Mouse (Mus musculus): Measurements from ENCODE around the gene Macrod1. TPM values are rescaled to one million over a fixed set of nuclear protein-coding genes. Genes with fewer than 3 reads are reported as not detected.
A peak's percentile ranks its signal among the peaks of the same experiment; 100 is the strongest.

Gene Macrod1
- polyA plus RNA-seq, 1 experiment from 2014 or later, result 3.3 TPM

GRCm38 (mm10) chr19:7089842-7090251 is 33.2 kb downstream of the Macrod1 start:
- peaks cover 74% of the 10 kb centered on the region for H3K4me1 ChIP-seq
- no peak overlapping the region for H3K4me3 ChIP-seq
- H3K9me3 ChIP-seq, result no peaks in the 10 kb centered on the region
- peaks cover 77% of the 10 kb centered on the region for H3K27me3 ChIP-seq
- H3K9ac ChIP-seq (replicated peaks), result no peak overlapping the region
- H3K27ac ChIP-seq (replicated peaks), result peak overlapping the region; percentile 64
- H3K36me3 ChIP-seq, result no peaks in the 10 kb centered on the region
- no peak overlapping the region for H3K4me2 ChIP-seq (replicated peaks)
- no peak for ATAC-seq (ENCODE audit: low FRiP score, low read depth)
- 28% methylated on average over 7 of the region's 7 CpGs for WGBS

GRCm38 (mm10) chr19:7090369-7091064 is 33.9 kb downstream of the Macrod1 start:
- Histone ChIP-seq H3K4me2 (replicated peaks) (no peak overlapping the region), H3K9ac (replicated peaks) (no peak overlapping the region), H3K4me1 (peaks cover 68% of the 10 kb centered on the region)

DNA sequence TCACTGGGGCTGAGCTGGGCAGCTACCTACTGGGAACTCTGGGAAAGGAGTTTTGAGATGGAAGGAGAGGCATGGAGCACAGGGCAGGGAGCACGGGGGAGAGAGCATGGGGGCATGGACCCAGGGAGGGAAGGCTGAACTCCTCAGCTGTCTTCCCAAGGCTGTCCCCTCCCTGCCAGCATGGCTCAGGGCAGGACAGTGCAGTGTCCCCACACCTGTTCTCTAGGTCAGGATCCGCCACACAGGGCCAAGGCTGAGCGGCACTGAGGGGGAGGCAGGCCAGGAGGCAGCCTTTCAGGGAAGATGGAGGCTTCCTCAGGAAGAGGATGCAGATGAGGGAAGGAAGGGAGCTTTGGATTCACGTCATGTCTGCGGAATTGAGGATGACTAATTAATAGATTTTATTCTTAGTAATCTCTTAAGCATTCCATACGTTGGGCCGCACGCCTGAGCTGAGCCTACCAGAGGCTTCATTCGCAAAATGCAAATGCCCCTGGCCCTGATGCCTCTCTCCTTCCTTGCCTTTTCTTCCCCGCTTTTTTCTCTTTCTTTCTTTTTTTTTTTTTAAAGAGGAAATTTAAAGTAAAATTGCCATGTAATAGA is 34.9 kb downstream of the Macrod1 start:
- Histone ChIP-seq H3K9me3 (no peaks in the 10 kb centered on the region), H3K27me3 (peaks cover 77% of the 10 kb centered on the region), H3K4me1 (peaks cover 68% of the 10 kb centered on the region), H3K36me3 (no peaks in the 10 kb centered on the region), H3K4me2 (replicated peaks) (no peak overlapping the region), H3K9ac (replicated peaks) (no peak overlapping the region), H3K4me3 (no peak overlapping the region), H3K27ac (replicated peaks) (peak overlapping the region; percentile 71)
- WGBS, result 33% methylated on average over 10 of the region's 10 CpGs
- ATAC-seq (ENCODE audit: low FRiP score, low read depth), result peak; percentile 32; the same call in 1 of the 2 replicates

More at GRCm38 (mm10) chr19:7090369-7091064, 33.9 kb downstream of the Macrod1 start:
- no peaks in the 10 kb centered on the region for H3K9me3 ChIP-seq
- ATAC-seq (ENCODE audit: low FRiP score, low read depth), result no peak
- WGBS, result 11% methylated on average over 10 of the region's 10 CpGs
- H3K36me3 ChIP-seq, result no peaks in the 10 kb centered on the region
- no peak overlapping the region for H3K4me3 ChIP-seq
- peaks cover 77% of the 10 kb centered on the region for H3K27me3 ChIP-seq
- H3K27ac ChIP-seq (replicated peaks), result peak overlapping the region; percentile 71

DNA sequence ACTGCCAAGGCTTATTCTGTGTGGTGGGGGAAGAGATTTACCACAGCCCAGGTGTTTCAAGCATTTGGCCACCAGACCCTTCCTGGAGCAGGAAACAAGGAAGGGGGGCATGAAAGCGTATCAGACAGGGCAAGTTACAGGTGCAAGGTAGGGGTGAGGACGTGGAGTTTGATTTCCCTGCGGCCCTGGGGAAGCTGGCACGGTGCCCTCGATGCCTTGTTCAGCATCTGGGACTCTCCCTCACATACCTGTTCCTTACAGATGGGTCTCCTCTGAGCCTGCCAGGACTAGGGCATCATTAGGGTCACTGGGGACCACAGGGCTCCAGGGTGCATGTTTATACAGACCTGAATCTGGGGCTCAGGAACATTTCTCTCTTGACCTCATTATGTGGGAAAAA is 36.1 kb downstream of the Macrod1 start:
- Histone ChIP-seq H3K36me3 (no peaks in the 10 kb centered on the region), H3K4me1 (peaks cover 62% of the 10 kb centered on the region), H3K27me3 (peaks cover 75% of the 10 kb centered on the region), H3K27ac (replicated peaks) (0 out of 2 replicates have a peak overlapping the region, but pooled peaks have one; percentile 67), H3K9me3 (no peaks in the 10 kb centered on the region), H3K9ac (replicated peaks) (no peak overlapping the region), H3K4me3 (no peak overlapping the region), H3K4me2 (replicated peaks) (no peak overlapping the region)
- ATAC-seq (ENCODE audit: low FRiP score, low read depth), result no peak
- WGBS, result 90% methylated on average over 5 of the region's 5 CpGs

DNA sequence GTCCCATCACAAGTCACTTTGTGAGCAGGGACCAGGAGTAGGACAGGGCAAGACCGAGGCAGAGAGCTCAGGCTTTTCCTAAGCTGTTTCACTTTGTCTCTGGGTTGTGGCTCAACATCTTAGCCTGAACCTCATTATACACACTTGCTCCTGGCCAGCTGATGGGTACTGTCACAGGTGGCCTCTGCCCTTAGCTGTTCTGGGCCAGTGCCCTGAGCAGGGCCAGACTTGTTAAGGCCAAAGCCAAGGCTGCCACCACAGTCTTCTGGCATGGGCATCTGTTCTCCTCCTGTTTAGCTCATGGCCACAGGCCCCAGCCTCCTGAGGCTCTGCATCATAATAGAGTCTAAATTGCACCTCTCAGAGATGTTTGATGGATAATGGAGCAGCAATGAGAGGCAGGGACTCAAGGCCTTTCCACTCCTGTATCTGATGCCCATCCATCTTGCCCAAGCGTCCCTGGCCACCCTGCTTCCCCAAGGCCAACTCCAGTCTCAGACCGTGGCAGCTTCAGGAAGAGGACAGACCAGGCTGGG is 43.1 kb downstream of the Macrod1 start:
- no peak for ATAC-seq (ENCODE audit: low FRiP score, low read depth)
- H3K9ac ChIP-seq (replicated peaks), result no peak overlapping the region
- no peaks in the 10 kb centered on the region for H3K36me3 ChIP-seq
- H3K4me2 ChIP-seq (replicated peaks), result no peak overlapping the region
- H3K4me3 ChIP-seq, result no peak overlapping the region
- H3K27ac ChIP-seq (replicated peaks), result no peak overlapping the region
- peaks cover 71% of the 10 kb centered on the region for H3K27me3 ChIP-seq
- no peaks in the 10 kb centered on the region for H3K9me3 ChIP-seq
- whole genome bisulfite sequencing, result 78% methylated on average over 3 of the region's 3 CpGs
- peaks cover 33% of the 10 kb centered on the region for H3K4me1 ChIP-seq

DNA sequence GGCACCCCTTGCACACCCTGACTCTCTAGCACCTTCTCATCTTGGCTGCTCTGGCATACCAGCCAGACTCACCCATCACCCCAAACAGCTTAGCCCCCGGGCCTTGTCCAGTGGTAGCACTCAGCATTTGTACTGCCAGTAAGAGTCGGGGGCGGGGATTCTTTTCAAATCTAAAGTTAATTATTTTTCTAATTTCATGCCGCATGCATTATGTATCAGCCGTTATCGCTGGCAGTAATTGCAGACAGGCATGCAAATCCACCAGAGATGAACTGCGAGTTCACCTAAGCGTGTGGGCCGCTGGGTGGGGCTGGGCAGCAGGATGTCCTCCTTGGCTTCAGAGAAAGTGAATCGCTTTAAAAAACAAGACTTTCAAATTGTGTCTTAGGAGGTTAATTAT is 45.4 kb downstream of the Macrod1 start:
- H3K9ac ChIP-seq (replicated peaks), result no peak overlapping the region
- H3K27me3 ChIP-seq, result peaks cover 70% of the 10 kb centered on the region
- no peak overlapping the region for H3K4me2 ChIP-seq (replicated peaks)
- peaks cover 49% of the 10 kb centered on the region for H3K4me1 ChIP-seq
- WGBS, result 68% methylated on average over 10 of the region's 10 CpGs
- no peak overlapping the region for H3K4me3 ChIP-seq
- peak overlapping the region; percentile 47; the same call in 1 of the 2 replicates for H3K27ac ChIP-seq (replicated peaks)
- ATAC-seq (ENCODE audit: low FRiP score, low read depth), result no peak
- no peaks in the 10 kb centered on the region for H3K36me3 ChIP-seq
- H3K9me3 ChIP-seq, result no peaks in the 10 kb centered on the region

- Histone ChIP-seq H3K27ac (replicated peaks) (peak overlapping the region; percentile 63), H3K27me3 (peaks cover 69% of the 10 kb centered on the region), H3K9me3 (no peaks in the 10 kb centered on the region), H3K9ac (replicated peaks) (peak overlapping the region; percentile 32; the same call in 1 of the 2 replicates), H3K4me2 (replicated peaks) (peak overlapping the region; percentile 32), H3K36me3 (no peaks in the 10 kb centered on the region), H3K4me1 (peaks cover 54% of the 10 kb centered on the region), H3K4me3 (no peak overlapping the region)
- ATAC-seq (ENCODE audit: low FRiP score, low read depth), result peak; percentile 1; the same call in 1 of the 2 replicates
- WGBS, result 63% methylated on average over 4 of the region's 4 CpGs
These were observed 46.9 kb downstream of the Macrod1 start for GRCm38 (mm10) chr19:7103349-7103992.

GRCm38 (mm10) chr19:7103993-7104401 is 47.4 kb downstream of the Macrod1 start:
- WGBS, result 9% methylated on average over 19 of the region's 19 CpGs
- 0 out of 2 replicates have a peak overlapping the region, but pooled peaks have one; percentile 32 for H3K9ac ChIP-seq (replicated peaks)
- peak overlapping the region; percentile 63 for H3K27ac ChIP-seq (replicated peaks)
- H3K27me3 ChIP-seq, result peaks cover 66% of the 10 kb centered on the region
- H3K4me1 ChIP-seq, result peaks cover 55% of the 10 kb centered on the region
- H3K36me3 ChIP-seq, result no peaks in the 10 kb centered on the region
- ATAC-seq (ENCODE audit: low FRiP score, low read depth), result peak; percentile 72
- H3K9me3 ChIP-seq, result no peaks in the 10 kb centered on the region
- H3K4me2 ChIP-seq (replicated peaks), result peak overlapping the region; percentile 32
- H3K4me3 ChIP-seq, result no peak overlapping the region

- H3K36me3 ChIP-seq, result no peaks in the 10 kb centered on the region
- ATAC-seq (ENCODE audit: low FRiP score, low read depth), result no peak; the same call in 1 of the 2 replicates
- peaks cover 70% of the 10 kb centered on the region for H3K4me1 ChIP-seq
- H3K4me3 ChIP-seq, result no peak within 1 kb of the TSS
- 11% methylated on average over 9 of the region's 9 CpGs for WGBS
- peak within 1 kb of the TSS; percentile 63 for H3K27ac ChIP-seq (replicated peaks)
- H3K27me3 ChIP-seq, result peaks cover 75% of the 10 kb centered on the region
- 0 out of 2 replicates have a peak within 1 kb of the TSS, but pooled peaks have one; percentile 32 for H3K9ac ChIP-seq (replicated peaks)
- H3K4me2 ChIP-seq (replicated peaks), result no peak within 1 kb of the TSS
- no peaks in the 10 kb centered on the region for H3K9me3 ChIP-seq
These were observed 48.9 kb downstream of the Macrod1 start, which contains the start of gene Flrt1 for GRCm38 (mm10) chr19:7105544-7105943. Flrt1 (minus strand) TSS chr19:7105729.

- Histone ChIP-seq H3K36me3 (no peaks in the 10 kb centered on the region), H3K4me1 (peaks cover 76% of the 10 kb centered on the region), H3K9ac (replicated peaks) (no peak overlapping the region), H3K9me3 (no peaks in the 10 kb centered on the region), H3K4me3 (no peak overlapping the region), H3K27me3 (peaks cover 78% of the 10 kb centered on the region), H3K27ac (replicated peaks) (no peak overlapping the region), H3K4me2 (replicated peaks) (no peak overlapping the region)
- no peak for ATAC-seq (ENCODE audit: low FRiP score, low read depth)
- WGBS, result 92% methylated on average over 2 of the region's 2 CpGs
These were observed 50.0 kb downstream of the Macrod1 start for GRCm38 (mm10) chr19:7106566-7106965.

GRCm38 (mm10) chr19:7107174-7107573 is 50.6 kb downstream of the Macrod1 start:
- H3K27ac ChIP-seq (replicated peaks), result no peak overlapping the region
- no peak overlapping the region for H3K4me3 ChIP-seq
- no peak for ATAC-seq (ENCODE audit: low FRiP score, low read depth)
- WGBS, result 82% methylated on average over 4 of the region's 4 CpGs
- peaks cover 82% of the 10 kb centered on the region for H3K27me3 ChIP-seq
- H3K9me3 ChIP-seq, result no peaks in the 10 kb centered on the region
- peaks cover 74% of the 10 kb centered on the region for H3K4me1 ChIP-seq
- no peaks in the 10 kb centered on the region for H3K36me3 ChIP-seq
- H3K4me2 ChIP-seq (replicated peaks), result no peak overlapping the region
- H3K9ac ChIP-seq (replicated peaks), result no peak overlapping the region
